Mouse (Mus musculus) heart, embryonic 11.5 days (tissue): Measurements from ENCODE around the gene Mkrn1. TPM values are rescaled to one million over a fixed set of nuclear protein-coding genes. Genes with fewer than 3 reads are reported as not detected.
"Not testable (repeated sequence)": the region's sequence is repeated elsewhere in the genome, so short reads cannot be mapped to it uniquely, and the experiment has no call there.

Experiments used
- ATAC-seq: fragments of 200-750 bp; cut with Nextera tagmentation; replicated peaks from 2 replicates; pipeline ENCODE4 v1.8.0; 2017; ENCODE audit warnings: moderate library complexity; ENCODE audit not compliant: insufficient number of reproducible peaks, low FRiP score, low TSS enrichment
- H3K27ac ChIP-seq: fragments of 300-500 bp; sonication (generic); 2 replicates; pipeline ENCODE4 v1.5.1; 2014; ENCODE audit warnings: mild to moderate bottlenecking, low read depth, low read length
- H3K27me3 ChIP-seq: fragments of 300-500 bp; sonication (generic); 2 replicates; pipeline ENCODE4 v1.6.1; 2014; ENCODE audit warnings: mild to moderate bottlenecking, low read length, mixed read lengths; ENCODE audit not compliant: control insufficient read depth, insufficient read depth
- H3K36me3 ChIP-seq: fragments of 300-500 bp; sonication (generic); 2 replicates; pipeline ENCODE4 v1.6.1; 2014; ENCODE audit warnings: mild to moderate bottlenecking, low read length, moderate library complexity, mixed read lengths; ENCODE audit not compliant: control insufficient read depth, insufficient read depth
- H3K4me1 ChIP-seq: fragments of 300-500 bp; sonication (generic); 2 replicates; pipeline ENCODE4 v1.6.1; 2014; ENCODE audit warnings: low read length; ENCODE audit not compliant: control insufficient read depth, insufficient read depth
- H3K4me2 ChIP-seq: fragments of 300-500 bp; sonication (generic); 2 replicates; pipeline ENCODE4 v1.6.1; 2014; ENCODE audit warnings: mild to moderate bottlenecking, moderate library complexity
- H3K4me3 ChIP-seq: fragments of 300-500 bp; sonication (generic); 2 replicates; pipeline ENCODE4 v1.5.1; 2014; ENCODE audit warnings: low read depth, low read length
- H3K9ac ChIP-seq: fragments of 300-500 bp; sonication (generic); 2 replicates; pipeline ENCODE4 v1.6.1; 2014; ENCODE audit warnings: mild to moderate bottlenecking, low read depth, low read length, moderate library complexity
- H3K9me3 ChIP-seq: fragments of 300-500 bp; sonication (generic); replicated peaks from 2 replicates; pipeline ENCODE4 v1.6.1; 2016; ENCODE audit warnings: low read length; ENCODE audit not compliant: control insufficient read depth
- WGBS: fragments of 180-500 bp; shearing (Covaris S2); extraction: QIAGEN DNeasy Blood & Tissue Kit; methylation state at CpG from one replicate; pipeline ENCODE4 v1.1.7; 2014; ENCODE audit not compliant: insufficient replicate concordance; 5-methylcytosine and 5-hydroxymethylcytosine counted together
- polyA plus RNA-seq: library from polyadenylated mRNA; unstranded; fragments of >200 nt; fragmentation: Nextera tagmentation; extraction: Ambion mirVana; gene quantifications from 2 replicates; pipeline ENCODE4 v1.2.1, GENCODE M21; 2014

The Mkrn1 gene
- polyA plus RNA-seq, 1 experiment from 2014 or later = 33.2 TPM

DNA sequence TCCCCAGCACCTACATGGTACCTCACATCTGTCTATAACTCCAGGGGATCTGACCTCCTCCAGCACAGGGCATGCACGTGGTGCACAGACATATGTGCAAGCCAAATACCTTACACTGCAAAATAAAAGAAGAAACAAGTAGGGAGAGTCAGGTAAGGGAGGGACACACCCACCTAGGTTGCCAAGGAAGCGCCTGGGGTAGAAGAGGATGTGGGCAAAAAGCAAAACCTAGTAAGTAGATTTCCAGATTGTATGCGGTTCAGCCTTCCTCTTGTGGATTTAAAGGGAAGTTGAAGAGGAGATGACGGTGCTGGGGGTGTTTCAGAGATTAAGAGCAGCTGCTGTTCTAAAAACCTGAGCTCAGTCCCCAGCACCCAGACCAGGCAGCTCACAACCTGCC lies 41.0 kb downstream of the Mkrn1 start:
- peaks cover 5% of the 10 kb centered on the region; the same call in 1 of the 2 replicates for H3K27me3 ChIP-seq
- no peak for ATAC-seq
- no peak overlapping the region for H3K9ac ChIP-seq
- H3K9me3 ChIP-seq = no peaks in the 10 kb centered on the region
- H3K4me2 ChIP-seq = no peak overlapping the region
- H3K27ac ChIP-seq = no peak overlapping the region
- H3K36me3 ChIP-seq = no peaks in the 10 kb centered on the region
- H3K4me1 ChIP-seq = peaks cover 8% of the 10 kb centered on the region
- WGBS = 38% methylated on average over 4 of the region's 4 CpGs
- no peak overlapping the region for H3K4me3 ChIP-seq

DNA sequence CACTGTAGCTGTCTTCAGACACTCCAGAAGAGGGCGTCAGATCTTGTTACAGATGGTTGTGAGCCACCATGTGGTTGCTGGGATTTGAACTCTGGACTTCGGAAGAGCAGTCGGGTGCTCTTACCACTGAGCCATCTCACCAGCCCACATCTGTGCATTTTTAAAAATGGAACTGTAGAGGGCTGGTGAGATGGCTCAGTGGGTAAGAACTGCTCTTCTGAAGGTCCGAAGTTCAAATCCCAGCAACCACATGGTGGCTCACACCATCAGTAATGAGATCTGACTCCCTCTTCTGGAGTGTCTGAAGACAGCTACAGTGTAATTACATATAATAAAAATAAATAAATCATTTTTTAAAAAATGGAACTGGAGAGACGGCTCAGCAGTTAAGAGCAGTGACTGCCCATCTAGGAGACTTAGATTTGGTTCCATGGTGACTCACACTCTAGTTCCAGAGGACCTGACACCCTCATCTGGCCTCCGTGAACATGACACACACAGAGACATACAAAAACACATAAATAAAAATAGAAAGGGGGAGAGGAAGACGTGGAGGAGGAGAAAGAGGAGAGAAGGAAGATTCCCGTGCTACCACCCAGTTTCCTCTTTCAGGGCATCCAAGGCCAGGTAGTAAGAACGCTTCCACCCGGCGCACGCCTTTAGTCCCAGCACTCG lies 42.0 kb downstream of the Mkrn1 start:
- not testable (repeated sequence) for H3K27ac ChIP-seq, ATAC-seq, H3K4me1 ChIP-seq, H3K36me3 ChIP-seq, H3K27me3 ChIP-seq, H3K9ac ChIP-seq, H3K4me2 ChIP-seq, H3K4me3 ChIP-seq, H3K9me3 ChIP-seq
- WGBS = 81% methylated on average over 11 of the region's 13 CpGs

DNA sequence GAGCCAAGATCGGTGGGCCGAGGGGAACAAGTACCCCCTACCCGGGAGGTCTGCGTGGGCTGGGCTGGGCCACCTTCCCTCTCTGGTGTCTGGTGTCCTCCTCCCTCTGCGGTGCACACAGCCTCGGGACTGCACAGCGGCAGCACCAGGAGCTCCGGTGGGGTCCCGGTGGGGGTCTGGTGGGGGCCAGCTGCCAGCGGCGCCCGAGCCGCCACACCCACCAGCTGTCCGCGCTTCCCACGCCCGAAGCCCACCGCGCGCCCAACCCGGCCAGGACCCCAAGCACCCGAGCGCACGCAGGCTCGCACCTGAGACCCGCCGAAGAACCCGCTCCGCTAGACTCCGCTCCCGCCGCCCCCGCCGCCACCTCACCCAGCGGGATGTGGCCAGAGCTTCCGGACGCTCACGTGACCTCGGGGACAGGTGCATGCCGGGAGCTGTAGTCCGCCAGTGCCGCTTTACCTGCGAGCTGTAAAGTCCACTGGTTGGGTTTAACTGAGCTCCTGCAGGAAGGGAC lies 42.9 kb downstream of the Mkrn1 start, which contains the start of gene Slc37a3:
Gene Slc37a3, minus strand, starts transcription at position 365 of the 517 bp plus-strand sequence.
- no peaks in the 10 kb centered on the region for H3K36me3 ChIP-seq
- ATAC-seq = peak; percentile 86
- peak within 1 kb of the TSS; percentile 93 for H3K9ac ChIP-seq
- H3K4me1 ChIP-seq = peaks cover 14% of the 10 kb centered on the region
- H3K4me2 ChIP-seq = peak within 1 kb of the TSS; percentile 72
- H3K9me3 ChIP-seq = no peaks in the 10 kb centered on the region
- H3K27ac ChIP-seq = no peak within 1 kb of the TSS
- peak within 1 kb of the TSS; percentile 86 for H3K4me3 ChIP-seq
- peaks cover 5% of the 10 kb centered on the region; the same call in 1 of the 2 replicates for H3K27me3 ChIP-seq
- under 1% methylated on average over 42 of the region's 43 CpGs for WGBS

DNA sequence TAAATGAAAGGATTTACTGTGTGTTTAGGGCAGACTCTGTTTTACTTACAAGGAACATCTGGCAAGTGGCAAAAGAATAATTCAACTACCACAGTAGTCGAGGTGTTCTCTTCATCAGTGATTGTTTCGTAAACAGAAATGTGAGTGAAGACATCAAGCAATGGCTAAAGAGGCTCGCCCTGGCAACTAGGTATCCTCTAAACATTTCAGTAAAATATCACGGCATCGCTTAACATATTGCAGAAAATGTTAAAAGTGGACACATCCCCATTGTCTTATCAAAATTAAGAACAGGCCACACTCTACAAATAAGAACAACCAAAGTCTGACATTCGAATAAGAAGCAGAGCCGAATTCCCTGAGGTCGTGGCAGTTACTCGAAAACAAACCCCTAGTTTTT lies 43.5 kb downstream of the Mkrn1 start:
- Histone ChIP-seq H3K36me3 (no peaks in the 10 kb centered on the region), H3K4me2 (peak overlapping the region; percentile 72), H3K27ac (no peak overlapping the region), H3K4me3 (peak overlapping the region; percentile 86), H3K4me1 (peaks cover 14% of the 10 kb centered on the region), H3K9me3 (no peaks in the 10 kb centered on the region), H3K9ac (peak overlapping the region; percentile 93), H3K27me3 (peaks cover 5% of the 10 kb centered on the region; the same call in 1 of the 2 replicates)
- no peak for ATAC-seq
- WGBS = 24% methylated on average over 9 of the region's 9 CpGs

DNA sequence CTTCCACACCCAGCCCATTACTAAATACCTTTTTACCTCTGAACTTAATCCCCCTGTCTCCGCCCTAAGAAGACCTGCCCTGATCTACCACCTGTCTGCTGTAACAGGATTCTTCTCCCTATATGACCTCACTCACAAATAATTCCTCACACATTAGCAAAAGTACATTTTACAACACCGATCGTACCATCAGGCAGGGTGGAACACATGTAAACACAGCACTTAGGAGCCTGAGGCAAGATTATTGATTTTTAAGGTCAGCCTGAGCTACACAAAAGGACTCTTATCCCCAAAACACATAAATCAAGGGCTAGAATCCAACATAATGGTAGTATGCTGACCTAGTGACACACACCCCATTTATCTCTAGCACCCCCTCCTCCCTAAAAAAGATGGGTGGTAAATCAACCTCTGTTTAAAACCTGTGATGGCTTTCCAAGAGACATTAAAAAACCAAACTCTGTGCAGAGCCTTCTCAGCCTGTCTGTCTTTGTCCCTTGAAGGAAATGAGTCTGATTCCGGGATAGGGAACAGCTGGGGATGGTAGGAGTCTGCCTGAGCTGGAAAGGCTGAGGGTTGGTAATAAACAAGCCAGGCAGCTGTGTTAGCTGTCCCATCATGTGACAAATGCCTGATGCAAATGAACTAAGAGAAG lies 46.8 kb downstream of the Mkrn1 start:
- H3K27ac ChIP-seq = peak overlapping the region; percentile 81
- H3K9ac ChIP-seq = 0 out of 2 replicates have a peak overlapping the region, but pooled peaks have one; percentile 52
- WGBS = 76% methylated on average over 4 of the region's 4 CpGs
- H3K36me3 ChIP-seq = no peaks in the 10 kb centered on the region
- no peak for ATAC-seq
- H3K27me3 ChIP-seq = no peaks in the 10 kb centered on the region
- H3K4me3 ChIP-seq = no peak overlapping the region
- peaks cover 14% of the 10 kb centered on the region for H3K4me1 ChIP-seq
- H3K4me2 ChIP-seq = no peak overlapping the region
- no peaks in the 10 kb centered on the region for H3K9me3 ChIP-seq

DNA sequence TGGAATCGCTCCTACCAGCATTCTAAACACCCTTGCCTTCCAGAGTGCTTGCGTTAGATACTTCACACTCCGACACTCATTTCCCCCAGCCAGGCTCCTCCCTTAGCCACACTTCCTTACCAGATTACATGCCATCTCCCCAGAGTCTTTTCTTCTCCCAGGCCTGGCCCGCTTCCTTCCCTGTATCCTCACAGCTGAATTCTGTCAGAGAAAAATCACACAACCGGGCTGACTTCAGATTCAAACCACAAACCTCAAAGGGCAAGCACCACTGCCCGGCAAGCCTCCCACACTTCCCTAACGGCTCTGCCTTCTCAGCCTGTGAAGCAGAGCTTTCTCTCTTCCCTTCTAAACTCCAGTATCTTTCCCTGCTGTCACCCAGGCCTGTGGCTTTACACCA lies 47.5 kb downstream of the Mkrn1 start:
- Histone ChIP-seq H3K4me3 (no peak overlapping the region), H3K4me1 (peaks cover 14% of the 10 kb centered on the region), H3K36me3 (no peaks in the 10 kb centered on the region), H3K9me3 (no peaks in the 10 kb centered on the region), H3K4me2 (no peak overlapping the region; the same call in 1 of the 2 replicates), H3K27ac (peak overlapping the region; percentile 81), H3K27me3 (no peaks in the 10 kb centered on the region), H3K9ac (peak overlapping the region; percentile 52; the same call in 1 of the 2 replicates)
- 34% methylated on average over 7 of the region's 7 CpGs for WGBS
- no peak for ATAC-seq

DNA sequence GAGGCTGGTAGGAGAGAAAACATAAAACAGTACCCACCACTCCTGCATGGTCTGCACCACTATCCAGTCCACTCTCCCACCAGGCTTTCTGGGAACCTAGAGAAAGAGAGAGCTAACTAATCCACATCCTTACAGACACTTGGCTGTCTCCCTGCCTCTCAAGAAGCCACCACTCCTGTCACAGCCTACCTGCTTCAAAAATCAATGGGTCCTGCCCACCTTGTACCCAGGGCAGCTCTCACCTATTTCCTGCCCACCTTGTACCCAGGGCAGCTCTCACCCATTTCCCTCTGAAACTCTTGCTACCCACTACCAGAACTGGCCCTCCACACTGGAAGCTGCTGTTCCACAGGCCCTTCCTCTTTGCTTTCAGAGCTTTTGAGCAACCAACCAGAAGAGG lies 48.2 kb downstream of the Mkrn1 start:
- no peaks in the 10 kb centered on the region for H3K36me3 ChIP-seq
- no peak overlapping the region for H3K4me2 ChIP-seq
- H3K4me3 ChIP-seq = no peak overlapping the region
- ATAC-seq = no peak
- H3K9me3 ChIP-seq = no peaks in the 10 kb centered on the region
- peaks cover 14% of the 10 kb centered on the region for H3K4me1 ChIP-seq
- no peak overlapping the region for H3K27ac ChIP-seq
- no peaks in the 10 kb centered on the region for H3K27me3 ChIP-seq
- H3K9ac ChIP-seq = no peak overlapping the region

DNA sequence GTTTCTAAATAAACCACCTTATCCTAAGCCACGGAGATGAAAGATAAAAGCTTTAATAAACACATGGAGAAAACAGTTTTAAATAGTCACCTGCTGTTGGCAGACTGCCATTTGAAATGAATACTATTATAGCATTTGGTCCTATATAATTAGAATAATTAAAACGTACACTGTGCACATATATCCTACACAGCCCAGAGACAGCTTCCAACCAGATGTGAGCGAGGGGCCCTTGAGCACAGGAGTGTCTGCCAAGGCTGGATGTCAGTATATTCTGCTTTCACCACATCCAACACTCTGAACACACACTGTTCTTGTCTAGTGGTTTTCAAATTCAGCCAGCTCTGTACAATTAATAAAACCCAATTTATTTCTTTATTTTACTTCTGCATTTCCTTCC lies 50.6 kb downstream of the Mkrn1 start:
- Histone ChIP-seq H3K9me3 (no peaks in the 10 kb centered on the region), H3K27ac (no peak overlapping the region), H3K4me1 (peaks cover 5% of the 10 kb centered on the region), H3K4me2 (no peak overlapping the region), H3K36me3 (no peaks in the 10 kb centered on the region), H3K9ac (no peak overlapping the region), H3K27me3 (no peaks in the 10 kb centered on the region), H3K4me3 (no peak overlapping the region)
- ATAC-seq = no peak
- 83% methylated on average over 3 of the region's 3 CpGs for WGBS
